Mouse (Mus musculus) mouse embryonic stem cell (cell line): ENCODE results near the gene Bace2.

Experiments
- in situ Hi-C, 2 experiments: fragments of 300-500 bp; cut with MboI; formaldehyde crosslinking; loops; 1 replicate in 1 of 2; 3 replicates in 1 of 2; pipeline ENCODE4 v1.14.3; 2019 to 2020; ENCODE audit warnings: low sequenced_read_pairs in 2 of 2, low pct_unique_long_range_greater_than_20kb in 1 of 2, mixed read lengths in 1 of 2; ENCODE audit not compliant: unreplicated experiment in 1 of 2

Bace2 gene

DNA sequence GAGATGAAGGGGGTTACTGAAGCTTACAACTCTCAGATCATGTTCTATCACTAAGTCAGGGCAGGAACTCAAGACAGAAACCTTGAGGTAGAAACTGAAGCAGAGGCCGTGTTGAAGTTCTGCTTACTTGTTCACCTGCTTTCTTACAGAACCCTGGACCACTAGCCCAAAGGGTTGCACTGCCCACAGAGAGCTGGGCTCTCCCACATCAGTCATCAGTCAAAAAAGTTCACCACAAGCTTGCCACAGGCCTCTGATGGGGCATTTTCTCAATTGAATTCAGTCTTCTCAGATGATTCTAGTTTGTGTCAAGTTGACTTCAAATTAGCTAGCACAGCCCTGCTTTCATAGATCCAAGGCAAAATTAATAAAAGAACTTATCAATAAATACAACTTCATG, 103.3 kb downstream of the Bace2 start:
- in situ Hi-C loops = no loop called here

DNA sequence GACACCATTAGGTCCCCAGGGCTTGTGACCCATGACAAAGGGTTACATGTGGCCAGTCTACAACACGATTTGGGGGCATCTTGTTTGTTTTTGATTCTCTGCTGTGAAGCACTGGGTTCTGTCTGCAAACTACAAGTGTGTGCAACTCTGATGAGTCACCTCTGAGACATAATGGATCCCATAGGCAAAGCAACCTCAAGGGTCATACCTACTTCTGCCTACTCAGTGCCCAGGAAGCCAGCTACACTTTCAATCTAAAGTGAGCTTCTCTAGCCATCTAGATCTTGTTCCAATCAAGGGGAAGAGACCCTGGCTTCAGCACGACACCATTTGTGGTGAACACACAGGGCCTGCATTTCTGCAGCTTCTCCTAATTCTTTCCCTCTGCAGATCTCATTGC, 104.7 kb downstream of the Bace2 start:
- in situ Hi-C loops = no loop called here

DNA sequence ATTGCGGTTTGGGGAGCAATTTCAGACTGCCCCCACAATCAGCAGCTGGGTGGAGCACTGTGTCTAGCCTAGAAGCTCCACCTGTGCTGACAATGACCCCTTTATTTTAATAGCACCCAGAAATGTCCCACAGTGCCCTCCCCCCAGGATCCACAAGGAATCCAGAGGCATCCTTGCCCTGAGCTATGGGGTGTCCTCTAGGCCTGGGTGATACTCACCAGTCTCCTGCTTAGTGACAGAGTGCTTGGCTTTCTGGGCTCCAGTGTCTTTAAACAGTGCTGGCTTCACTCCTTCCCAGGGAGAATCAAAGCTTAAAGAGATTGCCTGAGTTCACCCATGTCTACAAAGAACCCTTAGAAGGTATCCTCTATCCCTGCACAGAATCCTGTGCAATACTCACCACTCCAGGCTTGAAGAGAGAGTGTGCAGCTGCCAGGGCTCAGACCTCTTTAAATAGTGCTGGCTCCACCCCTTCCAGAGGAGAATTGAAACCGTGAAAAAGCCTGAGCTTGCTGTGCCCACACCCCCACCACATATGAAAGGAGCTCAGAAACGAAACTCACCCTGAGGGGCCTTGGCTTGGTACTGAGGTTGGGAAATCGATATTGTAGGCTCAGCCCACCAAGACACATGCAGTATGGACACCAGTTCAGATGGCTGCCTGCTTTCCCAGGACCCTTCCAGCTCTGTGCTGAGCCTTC, 106.1 kb downstream of the Bace2 start, which contains the start of gene Mx1:
Gene Mx1 (minus strand): TSS at position 427 of the 701 bp plus-strand sequence.
- in situ Hi-C loops = no loop called here

DNA sequence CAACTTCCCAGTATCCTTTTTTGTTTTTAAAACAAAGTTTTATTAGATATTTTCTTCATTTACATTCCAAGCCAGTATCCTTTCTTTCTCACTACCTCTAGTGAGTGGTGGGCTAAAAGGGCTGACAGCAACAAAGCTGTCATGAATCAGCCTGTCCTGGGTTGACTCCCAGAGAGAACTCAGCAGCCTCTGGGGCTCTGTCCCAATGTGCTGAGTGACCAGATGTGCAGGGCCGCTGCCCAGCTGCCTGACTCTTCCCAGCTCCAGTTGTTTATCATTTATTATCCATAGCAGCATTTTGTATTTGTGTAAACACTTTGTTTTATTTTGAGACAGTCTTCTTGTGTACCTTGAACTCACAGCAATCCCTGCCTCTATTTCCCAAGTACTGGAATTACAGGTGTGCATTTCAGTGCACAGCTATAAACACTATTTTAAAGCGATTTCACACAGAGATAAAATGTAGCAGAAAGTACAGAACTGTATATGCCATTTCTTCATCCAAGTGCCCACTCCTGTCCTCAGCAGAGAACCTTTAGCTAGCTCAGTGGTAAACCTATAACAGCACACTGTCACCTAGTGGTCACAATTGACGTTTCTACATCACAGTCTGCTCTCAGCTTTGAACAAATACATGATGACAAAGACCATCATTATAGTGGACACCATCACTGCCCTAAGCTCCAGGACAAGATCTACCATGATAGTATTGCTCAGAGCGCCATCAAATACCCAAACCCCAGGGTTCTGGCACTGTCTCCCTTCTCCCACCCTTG, 109.8 kb downstream of the Bace2 start:
- in situ Hi-C loops = no loop called here

DNA sequence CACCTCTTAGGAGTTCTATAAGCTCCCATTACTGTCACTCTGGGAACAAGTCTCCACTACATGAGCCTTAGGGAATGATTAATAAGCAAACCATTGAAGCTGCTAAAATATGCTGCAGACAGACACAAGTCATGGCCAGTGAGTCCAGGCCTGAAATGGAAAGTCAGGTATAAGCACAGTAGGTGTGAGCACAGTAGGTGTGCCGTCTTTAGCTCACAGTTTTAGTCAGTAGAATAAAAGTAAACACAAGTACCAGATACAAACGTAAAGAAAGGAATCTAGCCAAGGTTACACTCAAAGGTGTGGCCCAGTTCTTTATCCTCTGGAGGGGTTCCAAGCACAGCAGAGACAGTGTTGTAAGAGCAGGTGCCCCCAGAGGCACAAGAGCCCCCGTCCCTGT, 110.9 kb downstream of the Bace2 start:
- in situ Hi-C loops = no loop called here

DNA sequence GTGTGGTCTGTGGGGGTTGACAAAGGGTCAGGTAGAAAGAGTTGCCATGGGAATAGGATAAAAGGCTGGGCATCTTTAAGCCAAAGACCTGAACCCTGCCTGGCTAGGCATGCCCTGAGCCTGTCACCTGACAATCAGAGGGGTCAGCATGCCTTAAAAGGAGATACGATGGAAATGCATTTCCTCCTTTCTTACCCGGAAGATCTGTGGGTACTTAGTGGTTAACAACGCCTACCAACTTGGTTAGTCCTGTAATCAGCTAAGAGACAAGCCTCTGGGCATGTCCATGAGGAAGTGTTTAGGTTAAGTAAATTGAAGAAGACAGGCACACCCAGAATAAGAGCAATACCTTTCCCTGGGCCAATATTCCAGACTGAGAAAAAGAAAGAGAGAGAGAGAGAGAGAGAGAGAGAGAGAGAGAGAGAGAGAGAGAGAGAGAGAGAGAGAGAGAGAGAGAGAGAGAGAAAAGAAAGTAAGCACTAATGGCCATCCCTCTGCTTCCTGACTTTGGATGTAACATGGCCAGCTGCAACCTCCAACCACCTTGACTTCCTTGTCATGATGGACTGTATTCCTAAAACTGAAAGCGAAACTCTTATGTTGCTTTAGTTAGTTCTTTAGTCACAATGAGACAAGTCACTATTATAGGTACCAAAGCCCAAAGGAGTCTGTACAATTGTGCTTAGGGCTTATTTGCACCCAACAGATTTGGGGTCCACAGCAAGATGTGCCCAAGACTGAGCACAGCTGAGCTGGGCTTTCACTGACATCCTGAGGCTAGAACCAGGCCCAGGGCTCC, 111.7 kb downstream of the Bace2 start:
- in situ Hi-C loops = no loop called here

DNA sequence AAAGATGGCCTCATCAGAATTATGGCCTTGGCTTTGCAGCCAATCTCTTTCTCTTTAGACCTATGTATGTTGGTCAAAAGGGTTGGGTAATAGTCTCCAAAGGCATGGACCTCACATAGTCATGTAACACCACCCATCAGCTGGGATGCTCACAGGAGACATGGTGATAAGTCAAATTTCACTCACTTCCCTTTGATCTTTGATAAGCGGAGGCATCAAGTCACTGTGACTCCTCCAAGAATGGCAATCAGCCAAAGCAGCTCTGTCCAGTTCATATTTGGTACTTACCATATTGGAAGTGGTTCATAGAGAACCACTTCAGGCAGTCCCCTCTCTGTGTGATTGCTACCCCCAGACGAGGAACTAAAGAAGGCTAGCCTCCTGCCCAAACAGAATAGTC, 118.1 kb downstream of the Bace2 start:
- in situ Hi-C loops = no loop called here

DNA sequence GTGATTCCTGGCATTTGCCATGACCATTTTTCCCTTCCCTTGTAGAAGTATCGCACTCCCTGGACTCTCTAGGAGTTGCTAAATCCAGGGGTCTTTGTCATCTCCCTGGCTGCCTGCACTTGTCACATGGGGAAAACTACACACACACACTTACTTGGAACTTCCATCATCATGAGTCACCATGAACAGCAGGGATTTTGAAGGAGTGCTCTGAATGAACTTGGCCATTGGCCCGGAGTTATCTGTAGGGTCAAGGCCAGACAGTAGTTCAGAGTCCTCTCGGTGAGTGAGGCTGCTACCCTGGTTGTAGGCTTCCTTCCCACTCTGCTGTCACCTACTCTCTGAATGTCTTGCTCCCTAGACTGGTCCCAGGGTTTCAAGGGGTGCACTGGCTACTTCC, 119.0 kb downstream of the Bace2 start:
- in situ Hi-C loops = no loop called here

DNA sequence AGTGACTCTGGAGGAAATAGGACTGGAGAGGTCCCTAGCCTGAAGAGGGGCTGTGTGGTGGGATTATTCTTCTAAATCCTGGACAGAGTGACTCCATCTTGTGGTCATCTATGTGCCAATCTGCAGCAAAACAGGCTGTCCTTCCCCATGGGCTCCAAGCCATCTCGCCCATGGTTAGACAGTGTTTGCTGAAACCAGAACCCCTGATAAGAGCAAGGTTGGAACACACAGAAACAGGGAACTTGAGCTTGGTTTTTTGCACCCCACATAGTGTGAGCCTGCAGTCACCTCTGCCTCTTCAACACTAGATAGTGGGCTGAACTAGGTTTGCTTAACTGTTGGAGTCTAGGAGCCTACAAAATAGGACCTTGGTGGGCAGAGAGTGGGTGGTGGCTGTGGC, 120.0 kb downstream of the Bace2 start:
- in situ Hi-C loops = no loop called here

DNA sequence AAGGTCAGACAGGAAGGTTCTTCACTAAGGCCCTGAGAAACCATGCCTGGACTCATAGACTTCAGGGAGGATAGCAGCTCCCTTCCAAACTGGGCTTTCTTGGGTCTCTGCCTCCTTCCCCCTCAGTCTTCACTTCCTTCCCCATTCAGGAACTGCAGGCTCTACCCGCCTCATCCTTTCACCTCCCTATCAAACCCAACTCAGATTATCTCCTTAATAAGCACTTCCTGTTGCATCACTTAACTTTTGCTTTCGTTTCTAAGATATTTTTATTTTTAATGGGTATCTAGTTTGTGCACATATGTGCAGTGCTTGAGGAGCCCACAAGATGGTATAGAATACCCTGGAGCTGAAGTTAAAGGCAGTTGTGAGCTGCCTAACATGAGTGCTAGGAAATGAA, 122.1 kb downstream of the Bace2 start:
- in situ Hi-C loops = no loop called here

DNA sequence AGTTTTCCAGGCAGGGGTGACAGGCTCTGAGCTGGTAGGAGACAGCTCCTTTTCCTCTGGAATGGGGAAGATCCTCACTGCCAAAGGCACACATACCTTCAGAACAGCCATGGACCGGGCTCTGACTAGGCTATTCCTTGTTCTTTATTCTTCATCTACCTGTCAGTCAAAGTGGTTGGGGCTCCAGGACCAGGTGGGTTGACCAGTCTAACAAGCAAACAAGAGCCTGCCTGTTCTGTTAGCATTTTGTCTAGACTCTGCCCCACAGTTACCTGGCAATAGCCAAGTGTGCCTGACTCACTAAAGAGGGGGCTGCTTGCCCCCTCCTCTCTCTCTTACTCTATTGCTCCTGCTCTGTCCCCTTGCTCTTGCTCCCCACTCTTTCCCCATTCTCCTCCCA, 135.8 kb downstream of the Bace2 start:
- in situ Hi-C loops = no loop called here
